Mouse (Mus musculus): Measurements from ENCODE around the gene Ripk3. TPM values are rescaled to one million over a fixed set of nuclear protein-coding genes. Genes with fewer than 3 reads are reported as not detected.

Ripk3 gene
- polyA plus RNA-seq, 1 experiment from 2014 or later: 13.2 TPM

GRCm38 (mm10) chr14:55787731-55788130, 934 bp downstream of the Ripk3 start:
- no peak overlapping the region for H3K9ac ChIP-seq (ENCODE audit: low read length)
- no peak for DNase-seq (ENCODE audit: low spot score)
- no peaks in the 10 kb centered on the region for H3K36me3 ChIP-seq (ENCODE audit: control insufficient read depth, insufficient read depth, low read length)
- H3K9me3 ChIP-seq (ENCODE audit: control insufficient read depth, low read length): no peaks in the 10 kb centered on the region
- no peak overlapping the region for H3K4me3 ChIP-seq (ENCODE audit: low read depth, low read length)
- ATAC-seq (ENCODE audit: low FRiP score, low TSS enrichment): no peak
- TF ChIP-seq EP300 (optimal IDR thresholded peaks at IDR 0.05): no peak
- no peak for TF ChIP-seq CTCF (IDR thresholded peaks at IDR 0.05; ENCODE audit: low read depth)
- H3K4me1 ChIP-seq (replicated peaks; ENCODE audit: control insufficient read depth, insufficient read depth): peaks cover 4% of the 10 kb centered on the region
- H3K27me3 ChIP-seq (ENCODE audit: control insufficient read depth, insufficient read depth, low read length): no peaks in the 10 kb centered on the region
- no peak overlapping the region for H3K27ac ChIP-seq (replicated peaks)
- 40% methylated on average over 11 of the region's 11 CpGs for WGBS
- H3K4me2 ChIP-seq (replicated peaks; ENCODE audit: low read depth): peak overlapping the region; percentile 64

DNA sequence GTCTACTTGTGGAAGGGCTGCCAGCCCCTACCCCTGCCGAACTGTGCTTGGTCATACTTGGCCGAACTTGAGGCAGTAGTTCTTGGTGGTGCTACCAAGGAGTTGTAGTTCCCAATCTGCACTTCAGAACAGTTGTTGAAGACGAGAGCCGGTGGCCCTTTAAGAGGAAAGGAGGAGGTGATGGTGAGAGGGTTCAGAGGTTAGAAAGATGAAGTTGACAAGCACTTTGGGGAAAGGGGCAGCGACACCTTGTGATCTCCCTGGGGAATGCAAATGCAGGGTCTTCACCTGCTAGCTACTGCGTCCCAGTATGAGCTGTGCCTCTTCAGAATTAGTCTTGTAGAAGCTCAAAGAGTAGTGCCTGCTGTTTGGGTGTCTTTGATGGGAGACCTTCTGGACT, 3.5 kb downstream of the Ripk3 start:
- Histone ChIP-seq H3K4me1 (replicated peaks; ENCODE audit: control insufficient read depth, insufficient read depth) (peaks cover 4% of the 10 kb centered on the region), H3K36me3 (ENCODE audit: control insufficient read depth, insufficient read depth, low read length) (no peaks in the 10 kb centered on the region), H3K27me3 (ENCODE audit: control insufficient read depth, insufficient read depth, low read length) (no peaks in the 10 kb centered on the region), H3K4me2 (replicated peaks; ENCODE audit: low read depth) (no peak overlapping the region), H3K9me3 (ENCODE audit: control insufficient read depth, low read length) (no peaks in the 10 kb centered on the region), H3K4me3 (ENCODE audit: low read depth, low read length) (no peak overlapping the region), H3K9ac (ENCODE audit: low read length) (no peak overlapping the region), H3K27ac (replicated peaks) (no peak overlapping the region)
- TF ChIP-seq EP300 (optimal IDR thresholded peaks at IDR 0.05): no peak
- TF ChIP-seq CTCF (IDR thresholded peaks at IDR 0.05; ENCODE audit: low read depth): peak; percentile 45
- DNase-seq (ENCODE audit: low spot score) (no peak), ATAC-seq (ENCODE audit: low FRiP score, low TSS enrichment) (no peak)
- WGBS: 44% methylated on average over 6 of the region's 6 CpGs

DNA sequence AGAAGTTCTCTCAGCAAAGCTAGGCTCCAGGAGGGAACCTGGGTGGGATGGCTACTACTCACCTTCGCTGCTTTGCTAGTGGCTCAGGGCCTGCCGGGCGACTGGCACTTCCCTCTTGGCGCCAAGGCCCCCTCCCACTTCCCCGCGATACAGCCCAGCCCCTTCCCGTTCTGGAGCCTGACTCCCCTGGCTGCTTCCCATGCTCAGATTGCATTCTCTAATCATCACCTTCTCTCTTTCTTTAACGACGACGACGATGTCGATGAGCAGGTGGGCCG, 4.8 kb downstream of the Ripk3 start, which contains the start of gene Adcy4:
Adcy4 (minus strand) TSS at position 138 of the 278 bp plus-strand sequence.
- Histone ChIP-seq H3K36me3 (ENCODE audit: control insufficient read depth, insufficient read depth, low read length) (no peaks in the 10 kb centered on the region), H3K27me3 (ENCODE audit: control insufficient read depth, insufficient read depth, low read length) (no peaks in the 10 kb centered on the region), H3K9me3 (ENCODE audit: control insufficient read depth, low read length) (no peaks in the 10 kb centered on the region), H3K4me3 (ENCODE audit: low read depth, low read length) (peak within 1 kb of the TSS; percentile 41), H3K4me2 (replicated peaks; ENCODE audit: low read depth) (peak within 1 kb of the TSS; percentile 66), H3K27ac (replicated peaks) (peak within 1 kb of the TSS; percentile 77), H3K9ac (ENCODE audit: low read length) (peak within 1 kb of the TSS; percentile 61), H3K4me1 (replicated peaks; ENCODE audit: control insufficient read depth, insufficient read depth) (peaks cover 4% of the 10 kb centered on the region)
- DNase-seq (ENCODE audit: low spot score): no peak
- 20% methylated on average over 13 of the region's 13 CpGs for WGBS
- TF ChIP-seq CTCF (IDR thresholded peaks at IDR 0.05; ENCODE audit: low read depth): no peak
- TF ChIP-seq EP300 (optimal IDR thresholded peaks at IDR 0.05): no peak
- ATAC-seq (ENCODE audit: low FRiP score, low TSS enrichment): no peak

DNA sequence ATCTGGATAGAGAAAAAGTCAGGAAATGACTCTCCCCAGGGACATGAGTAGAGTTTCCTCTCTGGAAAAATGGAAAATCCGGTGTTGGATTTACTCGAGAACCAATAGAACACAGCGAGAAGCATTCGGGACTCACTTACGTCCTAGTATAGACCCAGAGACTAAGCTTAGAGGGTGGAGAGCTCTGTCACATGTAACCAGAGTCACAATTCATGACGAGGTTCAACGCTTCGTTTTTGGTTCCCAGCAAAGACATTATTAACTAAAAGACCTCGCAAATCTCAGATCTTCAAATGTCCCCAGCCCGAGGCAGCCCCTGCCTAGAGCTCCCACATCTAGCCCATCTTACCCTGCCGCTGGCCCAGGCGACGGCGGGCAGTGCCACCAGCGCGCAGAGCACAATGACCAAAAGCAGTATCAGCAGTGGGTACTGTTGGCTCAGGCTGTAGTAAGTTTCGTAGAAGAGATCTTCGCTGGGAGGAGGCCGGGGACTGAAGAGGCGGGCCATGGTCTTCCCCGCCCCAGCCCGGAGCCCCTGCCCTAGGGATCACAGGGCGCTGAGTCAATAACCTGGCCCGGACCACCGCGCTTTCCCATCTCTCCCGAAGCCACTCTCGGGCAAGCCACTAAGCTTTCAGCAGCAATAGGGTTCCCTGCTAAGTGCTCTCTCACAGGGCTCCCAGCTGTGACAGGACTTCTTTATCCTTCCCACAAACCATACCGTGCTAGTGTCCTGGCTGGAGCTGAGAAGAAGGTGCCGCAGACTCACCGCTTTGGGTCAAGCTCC, 5.3 kb downstream of the Ripk3 start:
- ATAC-seq (ENCODE audit: low FRiP score, low TSS enrichment) (no peak), DNase-seq (ENCODE audit: low spot score) (peak; percentile 17)
- Histone ChIP-seq H3K27me3 (ENCODE audit: control insufficient read depth, insufficient read depth, low read length) (no peaks in the 10 kb centered on the region), H3K9me3 (ENCODE audit: control insufficient read depth, low read length) (no peaks in the 10 kb centered on the region), H3K4me3 (ENCODE audit: low read depth, low read length) (peak overlapping the region; percentile 41), H3K27ac (replicated peaks) (peak overlapping the region; percentile 77), H3K36me3 (ENCODE audit: control insufficient read depth, insufficient read depth, low read length) (no peaks in the 10 kb centered on the region), H3K4me2 (replicated peaks; ENCODE audit: low read depth) (peak overlapping the region; percentile 66), H3K4me1 (replicated peaks; ENCODE audit: control insufficient read depth, insufficient read depth) (peaks cover 3% of the 10 kb centered on the region), H3K9ac (ENCODE audit: low read length) (peak overlapping the region; percentile 61)
- 10% methylated on average over 31 of the region's 31 CpGs for WGBS
- TF ChIP-seq CTCF (IDR thresholded peaks at IDR 0.05; ENCODE audit: low read depth): no peak; the same call in 1 of the 2 replicates
- TF ChIP-seq EP300 (optimal IDR thresholded peaks at IDR 0.05): no peak

- no peaks in the 10 kb centered on the region for H3K4me1 ChIP-seq (replicated peaks; ENCODE audit: control insufficient read depth, insufficient read depth)
- H3K4me3 ChIP-seq (ENCODE audit: low read depth, low read length): peak overlapping the region; percentile 41
- no peak overlapping the region; the same call in 1 of the 2 replicates for H3K27ac ChIP-seq (replicated peaks)
- DNase-seq (ENCODE audit: low spot score) (no peak), ATAC-seq (ENCODE audit: low FRiP score, low TSS enrichment) (no peak)
- 63% methylated on average over 9 of the region's 9 CpGs for WGBS
- TF ChIP-seq EP300 (optimal IDR thresholded peaks at IDR 0.05) (no peak), CTCF (IDR thresholded peaks at IDR 0.05; ENCODE audit: low read depth) (no peak)
- H3K9me3 ChIP-seq (ENCODE audit: control insufficient read depth, low read length): no peaks in the 10 kb centered on the region
- no peaks in the 10 kb centered on the region for H3K27me3 ChIP-seq (ENCODE audit: control insufficient read depth, insufficient read depth, low read length)
- H3K9ac ChIP-seq (ENCODE audit: low read length): no peak overlapping the region
- peak overlapping the region; percentile 66 for H3K4me2 ChIP-seq (replicated peaks; ENCODE audit: low read depth)
- H3K36me3 ChIP-seq (ENCODE audit: control insufficient read depth, insufficient read depth, low read length): no peaks in the 10 kb centered on the region
Observed at GRCm38 (mm10) chr14:55782361-55782960, 6.2 kb downstream of the Ripk3 start.

GRCm38 (mm10) chr14:55781310-55781709, 7.4 kb downstream of the Ripk3 start:
- Histone ChIP-seq H3K4me1 (replicated peaks; ENCODE audit: control insufficient read depth, insufficient read depth) (no peaks in the 10 kb centered on the region), H3K9me3 (ENCODE audit: control insufficient read depth, low read length) (no peaks in the 10 kb centered on the region), H3K4me2 (replicated peaks; ENCODE audit: low read depth) (peak overlapping the region; percentile 37), H3K4me3 (ENCODE audit: low read depth, low read length) (no peak overlapping the region; the same call in 1 of the 2 replicates), H3K27me3 (ENCODE audit: control insufficient read depth, insufficient read depth, low read length) (no peaks in the 10 kb centered on the region), H3K36me3 (ENCODE audit: control insufficient read depth, insufficient read depth, low read length) (no peaks in the 10 kb centered on the region), H3K9ac (ENCODE audit: low read length) (no peak overlapping the region), H3K27ac (replicated peaks) (no peak overlapping the region)
- WGBS: 18% methylated on average over 14 of the region's 14 CpGs
- ATAC-seq (ENCODE audit: low FRiP score, low TSS enrichment) (peak; percentile 83), DNase-seq (ENCODE audit: low spot score) (peak; percentile 79)
- no peak for TF ChIP-seq EP300 (optimal IDR thresholded peaks at IDR 0.05)
- peak; percentile 100 for TF ChIP-seq CTCF (IDR thresholded peaks at IDR 0.05; ENCODE audit: low read depth)

All from stomach, postnatal 0 days (tissue).